Mouse (Mus musculus) embryo, embryonic 10 days (tissue): ENCODE data around the gene Cpsf6.

Source experiments
- DNase-seq: peaks from one replicate; pipeline ENCODE4 v3.0.0-alpha.2; 2015; ENCODE audit warnings: low spot score

Gene Cpsf6

GRCm38 (mm10) chr10:117385086-117385430, 5.2 kb upstream of the Cpsf6 start:
- no peak for DNase-seq

GRCm38 (mm10) chr10:117384386-117385085, 4.7 kb upstream of the Cpsf6 start:
- DNase-seq, result no peak

- no peak for DNase-seq
These were observed 4.1 kb upstream of the Cpsf6 start for GRCm38 (mm10) chr10:117383941-117384340.

GRCm38 (mm10) chr10:117382996-117383550, 3.3 kb upstream of the Cpsf6 start:
- no peak for DNase-seq

- no peak for DNase-seq
These were observed 2.3 kb upstream of the Cpsf6 start for GRCm38 (mm10) chr10:117382146-117382545.

- no peak for DNase-seq
These were observed 1.1 kb upstream of the Cpsf6 start for GRCm38 (mm10) chr10:117380721-117381570.

- DNase-seq, result no peak
These were observed 374 bp downstream of the Cpsf6 start for GRCm38 (mm10) chr10:117379441-117379840.

- no peak for DNase-seq
These were observed 1.2 kb downstream of the Cpsf6 start for GRCm38 (mm10) chr10:117378642-117379041.

- no peak for DNase-seq
These were observed 1.6 kb downstream of the Cpsf6 start for GRCm38 (mm10) chr10:117378291-117378555.

GRCm38 (mm10) chr10:117377431-117378290, 2.2 kb downstream of the Cpsf6 start:
- DNase-seq, result no peak

GRCm38 (mm10) chr10:117376580-117377189, 3.1 kb downstream of the Cpsf6 start:
- peak; percentile 96 for DNase-seq

- DNase-seq, result peak; percentile 43
These were observed 3.8 kb downstream of the Cpsf6 start for GRCm38 (mm10) chr10:117375841-117376579.

GRCm38 (mm10) chr10:117375163-117375562, 4.7 kb downstream of the Cpsf6 start:
- no peak for DNase-seq

GRCm38 (mm10) chr10:117363106-117363505, 16.7 kb downstream of the Cpsf6 start:
- DNase-seq, result peak; percentile 78

- DNase-seq, result no peak
These were observed 20.9 kb downstream of the Cpsf6 start for GRCm38 (mm10) chr10:117358891-117359290.

GRCm38 (mm10) chr10:117343000-117343399, 36.8 kb downstream of the Cpsf6 start:
- no peak for DNase-seq

GRCm38 (mm10) chr10:117342406-117342805, 37.4 kb downstream of the Cpsf6 start:
- DNase-seq, result no peak

- no peak for DNase-seq
These were observed 38.8 kb downstream of the Cpsf6 start for GRCm38 (mm10) chr10:117341029-117341428.

GRCm38 (mm10) chr10:117339241-117339640, 40.6 kb downstream of the Cpsf6 start:
- DNase-seq, result no peak

GRCm38 (mm10) chr10:117337946-117338345, 41.9 kb downstream of the Cpsf6 start:
- DNase-seq, result no peak

- DNase-seq, result no peak
These were observed 44.2 kb downstream of the Cpsf6 start for GRCm38 (mm10) chr10:117335649-117336048.
